Mouse (Mus musculus): Measurements from ENCODE around the gene Parvg.

- TF ChIP-seq CTCF (IDR thresholded peaks at IDR 0.05; ENCODE audit: control insufficient read depth, insufficient read depth, low read length): no peak
- TF ChIP-seq POLR2A (IDR thresholded peaks at IDR 0.05; ENCODE audit: borderline replicate concordance, control insufficient read depth, low read depth, low read length): peak; percentile 44; the same call in 1 of the 2 replicates
Measured at GRCm38 (mm10) chr15:84323966-84324869, at the start of gene Parvg.

Measured in bone marrow, adult 2 months (tissue).